Mouse (Mus musculus) c-Kit-positive CD71-positive TER-119-negative erythroid progenitor cells, embryonic 14.5 days (primary cell): ENCODE results near the gene Unc119b.
"Not testable (repeated sequence)": the region's sequence is repeated elsewhere in the genome, so short reads cannot be mapped to it uniquely, and the experiment has no call there.

Experiments used
- DNase-seq: peaks from one replicate; pipeline ENCODE4 v3.0.0-alpha.2; 2013; ENCODE audit warnings: low read depth

Gene Unc119b

GRCm38 (mm10) chr5:115091015-115091414 lies 43.8 kb downstream of the Unc119b start:
- no peak for DNase-seq

- DNase-seq, result no peak
These were observed 45.0 kb downstream of the Unc119b start for GRCm38 (mm10) chr5:115089592-115090268.

DNA sequence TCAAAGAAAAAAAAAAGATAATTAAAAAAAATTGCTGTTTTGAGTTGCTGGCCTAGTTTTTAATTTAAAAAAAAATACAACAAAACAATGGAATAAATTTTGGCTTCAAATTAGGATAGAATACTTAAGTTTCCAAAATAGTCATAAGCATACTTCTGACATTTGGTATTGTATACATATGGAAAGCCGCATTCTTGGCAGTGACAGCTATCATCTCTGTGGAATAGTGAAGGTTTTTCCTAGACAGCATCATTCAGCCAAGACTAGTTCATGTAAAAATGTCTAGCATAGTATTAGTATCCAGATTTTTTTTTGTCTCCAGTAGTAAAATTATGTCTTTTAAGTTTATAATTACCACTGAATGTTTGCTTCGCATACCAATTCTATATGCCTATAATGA lies 49.1 kb downstream of the Unc119b start:
- no peak for DNase-seq

DNA sequence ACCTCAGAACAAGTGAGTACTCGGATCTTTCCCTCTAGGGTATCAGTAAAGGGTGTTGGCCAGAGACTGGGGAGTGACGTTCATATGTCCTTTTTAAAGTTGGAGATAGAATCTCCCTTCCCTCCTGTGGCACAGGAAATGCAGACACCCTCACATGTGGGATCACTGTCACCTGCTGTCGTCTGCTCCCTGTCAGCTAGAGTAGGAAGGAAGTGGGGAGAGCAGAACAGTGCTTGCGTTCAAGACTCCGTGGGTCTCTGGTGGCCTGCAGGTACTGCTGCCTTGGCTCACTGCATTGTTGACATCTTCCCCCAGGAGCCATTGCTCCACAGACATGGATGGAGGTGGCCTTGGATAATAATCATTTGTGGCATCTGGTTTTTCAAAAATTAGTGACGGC lies 51.3 kb downstream of the Unc119b start:
- DNase-seq, result no peak

- no peak for DNase-seq
These were observed 53.1 kb downstream of the Unc119b start for GRCm38 (mm10) chr5:115081636-115082035.

DNA sequence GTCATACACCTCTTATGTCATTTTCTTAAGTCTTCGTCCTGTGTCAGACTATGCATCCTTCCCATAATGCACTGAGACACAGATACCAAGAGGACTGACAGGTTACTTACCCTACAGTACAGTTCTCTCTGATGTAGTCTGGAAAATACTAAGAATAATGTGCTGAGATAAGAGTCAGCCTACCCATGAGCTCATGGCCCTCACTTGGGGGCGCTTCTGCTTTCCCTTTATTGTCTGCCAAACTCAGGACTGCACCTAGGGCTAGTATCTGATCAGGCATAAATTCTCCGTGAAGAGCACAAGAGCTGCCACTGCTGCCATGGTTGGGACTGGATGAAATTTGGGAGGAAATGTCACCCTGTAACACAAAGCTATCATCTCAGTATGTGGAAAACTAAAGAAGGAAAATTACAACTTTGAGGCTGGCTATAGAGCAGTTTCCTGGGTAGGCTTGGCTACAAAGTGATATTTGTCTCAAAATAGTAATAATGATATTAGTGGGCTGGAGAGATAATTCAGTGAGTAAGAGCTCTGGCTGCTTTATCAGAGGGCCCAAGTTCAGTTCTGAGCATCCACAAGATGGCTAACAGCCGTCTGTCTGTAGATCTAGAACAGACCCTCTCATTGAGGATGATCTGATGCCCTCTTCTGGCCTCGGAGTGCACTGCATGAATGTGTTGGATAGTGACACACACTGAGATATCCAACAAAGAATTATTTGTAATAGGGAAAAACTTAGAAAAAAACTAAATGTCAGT lies 58.5 kb downstream of the Unc119b start:
- DNase-seq, result peak; percentile 76

DNA sequence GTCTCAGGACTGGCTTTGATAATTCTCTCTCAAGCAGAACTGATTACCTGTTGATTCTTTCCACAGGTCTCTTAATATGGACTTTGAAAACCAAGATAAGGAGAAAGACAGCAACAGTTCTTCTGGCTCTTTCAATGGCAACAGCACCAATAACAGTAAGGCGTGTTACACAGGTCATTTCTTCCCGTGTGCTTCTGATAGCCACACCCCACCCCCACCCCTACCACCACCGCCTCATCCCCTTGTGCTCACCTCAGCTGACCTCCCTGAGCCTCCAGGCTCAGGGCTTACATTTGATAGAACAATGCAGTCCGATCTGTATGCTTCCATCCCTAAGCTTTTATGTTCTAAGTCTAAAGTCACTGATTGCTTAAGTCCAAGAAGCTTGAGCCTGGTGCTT lies 60.0 kb downstream of the Unc119b start:
- no peak for DNase-seq

GRCm38 (mm10) chr5:115073306-115073705 lies 61.5 kb downstream of the Unc119b start:
- DNase-seq, result not testable (repeated sequence)
